Mouse (Mus musculus) adrenal gland, postnatal 25 days (tissue): Measurements from ENCODE around the gene Pla2g5. TPM values are rescaled to one million over a fixed set of nuclear protein-coding genes. Genes with fewer than 3 reads are reported as not detected.
"Not testable (repeated sequence)": the region's sequence is repeated elsewhere in the genome, so short reads cannot be mapped to it uniquely, and the experiment has no call there.

Source experiments
- DNase-seq: peaks from one replicate; pipeline ENCODE4 v3.0.0; 2021; ENCODE audit warnings: mixed read lengths
- total RNA-seq: library from RNA; stranded (reverse); gene quantifications from 2 replicates; pipeline ENCODE4 v1.2.3, GENCODE M21; 2021

Gene Pla2g5
- total RNA-seq, 1 experiment from 2014 or later = 17.1 TPM

- DNase-seq = no peak
Observed at GRCm38 (mm10) chr4:138857576-138857975, 5.7 kb downstream of the Pla2g5 start.

- peak; percentile 55 for DNase-seq
Observed at GRCm38 (mm10) chr4:138856491-138856890, 6.8 kb downstream of the Pla2g5 start.

GRCm38 (mm10) chr4:138855092-138855632, 8.1 kb downstream of the Pla2g5 start:
- no peak for DNase-seq

- DNase-seq = no peak
Observed at GRCm38 (mm10) chr4:138852961-138853360, 10.3 kb downstream of the Pla2g5 start.

GRCm38 (mm10) chr4:138851463-138851862, 11.8 kb downstream of the Pla2g5 start:
- peak; percentile 72 for DNase-seq

GRCm38 (mm10) chr4:138841386-138841785, 21.9 kb downstream of the Pla2g5 start:
- DNase-seq = no peak

- DNase-seq = no peak
Observed at GRCm38 (mm10) chr4:138840726-138841125, 22.6 kb downstream of the Pla2g5 start.

- no peak for DNase-seq
Observed at GRCm38 (mm10) chr4:138839806-138840205, 23.5 kb downstream of the Pla2g5 start.

- no peak for DNase-seq
Observed at GRCm38 (mm10) chr4:138827147-138827546, 36.1 kb downstream of the Pla2g5 start.

- DNase-seq = no peak
Observed at GRCm38 (mm10) chr4:138825751-138826567, 37.3 kb downstream of the Pla2g5 start.

- no peak for DNase-seq
Observed at GRCm38 (mm10) chr4:138824660-138825059, 38.6 kb downstream of the Pla2g5 start.

GRCm38 (mm10) chr4:138824161-138824560, 39.1 kb downstream of the Pla2g5 start:
- DNase-seq = not testable (repeated sequence)

- no peak for DNase-seq
Observed at GRCm38 (mm10) chr4:138821036-138821435, 42.2 kb downstream of the Pla2g5 start.

GRCm38 (mm10) chr4:138819101-138819500, 44.2 kb downstream of the Pla2g5 start:
- peak; percentile 72 for DNase-seq

- DNase-seq = no peak
Observed at GRCm38 (mm10) chr4:138817736-138818135, 45.5 kb downstream of the Pla2g5 start.

- no peak for DNase-seq
Observed at GRCm38 (mm10) chr4:138816166-138816565, 47.1 kb downstream of the Pla2g5 start.

GRCm38 (mm10) chr4:138806920-138807541, 56.3 kb downstream of the Pla2g5 start:
- no peak for DNase-seq

GRCm38 (mm10) chr4:138806160-138806559, 57.1 kb downstream of the Pla2g5 start:
- no peak for DNase-seq

- no peak for DNase-seq
Observed at GRCm38 (mm10) chr4:138805248-138805647, 58.0 kb downstream of the Pla2g5 start.

- no peak for DNase-seq
Observed at GRCm38 (mm10) chr4:138802917-138803316, 60.4 kb downstream of the Pla2g5 start.

GRCm38 (mm10) chr4:138801631-138802030, 61.7 kb downstream of the Pla2g5 start:
- DNase-seq = no peak

GRCm38 (mm10) chr4:138800134-138800744, 63.0 kb downstream of the Pla2g5 start:
- DNase-seq = no peak

GRCm38 (mm10) chr4:138797217-138797570, 66.1 kb downstream of the Pla2g5 start:
- no peak for DNase-seq
